Mouse (Mus musculus): ENCODE data around the gene Olfr115. TPM values are rescaled to one million over a fixed set of nuclear protein-coding genes. Genes with fewer than 3 reads are reported as not detected.

The Olfr115 gene
- not detected for total RNA-seq (2021)
- long read RNA-seq, experiment 1: 0 reads
- long read RNA-seq, experiment 2: 0 reads

DNA sequence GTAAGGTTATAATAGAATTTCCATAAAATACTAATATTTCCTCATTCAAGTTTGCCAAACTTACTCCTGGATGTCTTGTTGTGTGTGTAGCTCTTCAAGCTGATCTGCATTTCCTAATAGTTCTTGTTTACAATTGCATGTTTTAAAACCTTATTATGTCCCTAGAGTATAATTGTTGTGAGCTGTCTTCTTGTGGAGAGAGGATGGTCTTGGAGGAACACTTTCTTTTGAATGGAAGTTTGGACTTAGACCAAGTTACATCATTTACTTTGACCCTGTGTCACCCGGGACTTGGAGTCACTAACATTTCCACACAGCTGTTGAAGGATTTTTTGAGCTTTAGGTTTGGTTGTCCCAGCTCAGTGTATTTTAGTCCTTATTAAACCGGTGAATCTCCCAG is at the start of gene Olfr115, which contains the start of gene Olfr116:
Olfr115 (minus strand) TSS at position 101 of the 400 bp plus-strand sequence.
Olfr116 (minus strand) TSS at position 191 of the 400 bp plus-strand sequence.
- DNase-seq (ENCODE audit: low spot score in 2 of 2): no peak

GRCm38 (mm10) chr17:37666688-37667087 is 39.8 kb upstream of the Olfr115 start, which contains the start of gene Olfr118:
TSS of gene Olfr118 (plus strand) at chr17:37666988.
- DNase-seq (ENCODE audit: low spot score in 2 of 2): no peak

DNA sequence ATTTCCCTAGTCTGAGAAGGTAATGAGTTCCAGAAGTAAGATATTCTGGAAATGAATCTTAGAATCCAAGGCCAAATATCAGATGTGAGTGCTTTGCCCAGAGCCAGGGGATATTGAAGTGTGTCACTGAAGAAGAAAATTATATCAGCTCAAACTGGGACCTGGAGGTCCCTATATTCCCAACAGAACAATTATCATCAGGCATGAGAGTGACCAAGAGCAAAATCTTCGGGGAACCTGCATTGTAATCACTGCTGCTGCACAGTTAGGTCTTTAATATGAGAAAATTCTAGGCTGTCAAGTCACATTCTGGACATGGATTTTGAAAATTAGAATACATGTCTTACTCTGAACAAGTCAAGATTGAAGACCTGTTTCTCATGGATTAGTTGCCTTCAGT is 36.8 kb upstream of the Olfr115 start, which contains the start of gene Olfr117:
Olfr117 (minus strand) TSS at position 101 of the 400 bp plus-strand sequence.
- DNase-seq (ENCODE audit: low spot score in 2 of 2): no peak

DNA sequence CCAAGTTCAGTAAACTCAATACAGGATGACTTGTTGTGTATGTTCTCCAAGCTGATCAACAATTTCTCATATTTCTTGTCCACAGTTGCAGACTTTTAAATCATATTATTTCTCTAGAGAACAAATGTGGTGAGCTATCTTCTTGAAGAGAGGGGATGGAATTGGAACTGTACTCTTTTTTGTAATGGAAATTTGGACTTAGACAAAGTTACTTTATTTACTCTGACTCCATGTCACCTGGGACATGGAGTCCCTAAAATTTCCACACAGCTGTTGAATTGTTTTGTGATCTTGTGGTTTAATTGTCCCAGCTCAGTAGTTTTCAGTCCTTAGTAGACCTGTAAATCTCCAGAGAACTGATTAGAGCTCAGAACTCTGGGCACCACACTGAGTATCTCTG is 34.3 kb downstream of the Olfr115 start, which contains the start of gene Olfr114:
Olfr114 (minus strand) TSS at position 101 of the 400 bp plus-strand sequence.
- DNase-seq (ENCODE audit: low spot score in 2 of 2): no peak

GRCm38 (mm10) chr17:37577563-37577962 is 49.3 kb downstream of the Olfr115 start, which contains the start of gene Olfr113:
TSS of gene Olfr113 (minus strand) at chr17:37577663.
- no peak for DNase-seq (ENCODE audit: low spot score in 2 of 2)

DNA sequence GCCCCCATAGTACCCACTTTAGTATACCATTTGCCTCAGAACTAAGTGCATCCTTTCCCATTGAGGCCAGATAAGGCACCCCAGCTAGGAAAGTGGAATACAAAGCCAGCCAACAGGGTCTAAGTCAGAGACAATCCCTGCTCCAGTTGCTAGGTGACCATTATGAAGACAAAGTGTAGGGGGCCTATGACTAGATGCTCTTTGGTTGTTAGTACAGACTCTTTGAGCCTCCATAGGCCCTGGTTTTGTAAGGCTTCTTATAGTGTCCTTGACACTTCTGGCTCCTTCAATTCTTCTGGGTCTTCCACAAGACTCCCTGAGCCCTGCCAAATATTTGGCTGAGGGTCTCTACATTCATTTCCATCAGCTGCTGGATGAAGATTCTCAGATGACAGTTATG is 57.6 kb downstream of the Olfr115 start, which contains the start of gene Olfr112:
Olfr112 (minus strand) TSS at position 101 of the 400 bp plus-strand sequence.
- no peak for DNase-seq (ENCODE audit: low spot score in 2 of 2)

Other genes with a start within 250 kb of the Olfr115 start
- gene Olfr105-ps, start 248.1 kb downstream of the Olfr115 start, total RNA-seq (2021): not detected
- gene Olfr106-ps, start 236.7 kb downstream of the Olfr115 start, total RNA-seq (2021): not detected
- not detected for gene Olfr107, start 227.9 kb downstream of the Olfr115 start, total RNA-seq (2021)
- not detected for gene Olfr108, start 181.6 kb downstream of the Olfr115 start, total RNA-seq (2021)
- not detected for gene Olfr109, start 168.2 kb downstream of the Olfr115 start, total RNA-seq (2021)
- not detected for gene H2-M2, start 143.6 kb downstream of the Olfr115 start, total RNA-seq (2021)
- gene Olfr110, start 134.6 kb downstream of the Olfr115 start, total RNA-seq (2021): not detected
- gene Olfr111, start 119.1 kb downstream of the Olfr115 start, total RNA-seq (2021): not detected
- gene Olfr112, start 57.7 kb downstream of the Olfr115 start, total RNA-seq (2021): not detected
- not detected for gene Olfr113, start 49.4 kb downstream of the Olfr115 start, total RNA-seq (2021)
- gene Olfr114, start 34.4 kb downstream of the Olfr115 start, total RNA-seq (2021): not detected
- gene Olfr116, start 90 bp upstream of the Olfr115 start, total RNA-seq (2021): not detected
- not detected for gene Olfr117, start 36.7 kb upstream of the Olfr115 start, total RNA-seq (2021)
- not detected for gene Olfr118, start 39.9 kb upstream of the Olfr115 start, total RNA-seq (2021)
- not detected for gene Olfr119, start 69.5 kb upstream of the Olfr115 start, total RNA-seq (2021)
- gene Olfr120, start 94.7 kb upstream of the Olfr115 start, total RNA-seq (2021): not detected
- gene Olfr121, start 121.7 kb upstream of the Olfr115 start, total RNA-seq (2021): not detected
- gene Olfr122, start 141.5 kb upstream of the Olfr115 start, total RNA-seq (2021): not detected
- gene Olfr123, start 166.4 kb upstream of the Olfr115 start, total RNA-seq (2021): not detected
- not detected for gene Olfr124, start 172.8 kb upstream of the Olfr115 start, total RNA-seq (2021)
- gene Olfr125, start 205.8 kb upstream of the Olfr115 start, total RNA-seq (2021): not detected
- gene Olfr126, start 220.4 kb upstream of the Olfr115 start, total RNA-seq (2021): not detected